Mouse (Mus musculus) kidney, adult 8-10 months (tissue): ENCODE results near the gene Tnfsf14.

Experiments
- DNase-seq, 2 experiments: peaks; one replicate each; pipeline ENCODE4 v3.0.0; 2022

The Tnfsf14 gene

DNA sequence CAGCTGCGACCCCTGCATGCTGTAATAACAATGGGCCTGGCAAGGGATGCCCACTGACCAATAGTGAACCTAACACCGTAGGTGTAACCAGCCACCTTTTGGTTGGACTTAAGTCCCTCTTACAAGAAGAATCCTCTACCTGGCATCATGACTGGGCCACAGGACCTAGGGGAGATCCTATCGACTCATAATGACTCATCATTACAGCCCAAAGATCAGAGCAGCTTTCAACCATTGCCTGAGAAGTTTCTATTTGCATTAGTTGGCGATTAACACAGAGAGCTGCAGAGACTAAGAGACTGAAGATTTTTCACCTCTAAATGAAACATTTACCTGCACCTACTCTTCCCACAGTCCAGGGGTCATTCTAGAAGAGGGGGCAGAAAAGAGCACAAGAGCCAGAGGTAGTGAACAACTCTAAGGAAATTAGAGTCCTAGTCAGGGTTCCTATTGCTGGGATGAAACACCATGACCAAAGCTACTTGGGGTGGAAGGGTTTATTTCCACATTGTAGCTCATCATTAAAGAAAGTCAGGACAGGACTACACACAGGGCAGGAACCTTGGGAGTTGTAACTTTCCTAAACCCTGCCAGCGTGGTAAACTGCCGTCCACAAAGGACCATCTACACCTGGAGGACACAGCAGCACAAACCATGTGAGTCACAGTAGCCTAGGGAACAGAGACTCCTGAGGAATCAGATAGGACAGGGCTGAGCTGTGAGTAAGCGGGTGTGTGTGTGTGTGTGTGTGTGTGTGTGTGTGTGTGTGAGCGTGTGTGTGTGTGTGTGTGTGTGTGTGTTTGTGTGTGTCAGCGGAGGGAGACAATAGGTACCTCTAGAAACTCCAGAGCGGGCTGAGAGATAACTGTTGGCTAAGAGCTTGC, 8.1 kb upstream of the Tnfsf14 start:
- peak in 1 of 2 experiments; percentile 41 for DNase-seq

DNA sequence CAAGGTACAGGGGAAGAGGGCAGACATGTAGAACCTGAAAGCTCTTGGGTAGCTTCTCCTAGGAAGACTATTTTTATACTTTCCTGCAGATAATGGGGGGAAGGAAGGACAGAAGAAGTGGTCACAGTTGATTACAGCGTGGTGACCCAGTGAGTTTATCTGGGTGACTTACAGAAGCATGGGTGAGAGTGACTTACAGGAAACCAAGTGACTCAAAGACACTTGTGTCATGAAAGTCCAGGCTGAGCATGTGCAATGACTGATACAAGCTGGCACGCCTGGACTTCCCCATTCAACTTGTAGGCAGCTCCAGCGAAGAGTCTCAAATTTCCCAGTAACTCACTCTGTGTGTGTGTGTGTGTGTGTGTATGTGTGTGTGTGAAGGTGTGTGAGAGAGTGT, 4.3 kb upstream of the Tnfsf14 start:
- no peak for DNase-seq

DNA sequence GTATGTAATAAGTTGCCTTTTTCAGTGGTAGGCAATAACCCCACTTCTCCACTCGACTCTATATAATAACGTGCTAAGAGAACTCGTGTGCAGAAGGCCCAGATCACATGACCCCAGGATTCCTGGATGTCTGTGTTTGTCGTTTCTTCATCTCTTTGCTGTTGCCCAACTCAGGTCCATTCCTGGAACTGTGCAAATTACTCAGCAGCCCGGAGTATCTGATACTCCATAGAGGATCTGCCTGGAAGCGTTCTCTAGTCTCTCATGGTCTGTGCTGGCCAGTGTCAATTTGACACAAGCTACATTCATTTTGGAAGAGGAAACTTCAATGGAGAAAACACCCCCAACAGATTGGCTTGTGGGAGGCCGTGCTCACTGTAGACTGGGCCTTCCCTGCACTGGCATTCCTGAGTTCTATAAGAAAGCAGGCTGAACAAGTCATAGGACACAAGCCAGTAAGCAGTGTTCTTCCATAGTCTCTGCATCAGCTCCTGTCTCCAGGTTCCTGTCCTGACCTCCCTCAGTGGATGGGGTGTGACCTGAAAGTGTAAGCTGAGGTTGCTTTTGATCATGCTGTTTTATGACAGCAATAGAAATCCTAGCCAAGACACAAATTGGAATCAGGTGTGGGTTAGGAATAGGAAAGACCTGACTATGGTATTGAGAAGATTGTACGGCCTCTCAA, 1.5 kb upstream of the Tnfsf14 start:
- no peak for DNase-seq

DNA sequence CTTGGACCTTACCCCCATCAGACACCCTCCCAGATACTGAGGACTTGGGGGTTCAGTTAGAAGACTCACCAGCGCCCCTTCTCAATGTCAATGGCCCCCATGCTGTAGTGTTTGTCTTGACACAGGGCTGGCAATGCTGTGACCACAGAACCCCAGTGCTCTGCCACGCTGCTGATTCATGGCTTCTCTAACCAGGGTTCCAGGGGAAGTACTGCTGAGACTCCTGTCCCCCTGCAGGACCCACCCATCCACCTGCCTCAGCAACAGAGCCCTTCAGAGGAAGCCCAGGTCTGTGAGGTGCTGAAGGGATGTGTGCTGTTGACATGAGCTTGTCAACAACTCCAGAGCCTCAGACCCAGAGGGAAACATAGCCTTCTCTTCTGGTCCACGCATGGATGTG, 794 bp upstream of the Tnfsf14 start:
- DNase-seq = no peak

DNA sequence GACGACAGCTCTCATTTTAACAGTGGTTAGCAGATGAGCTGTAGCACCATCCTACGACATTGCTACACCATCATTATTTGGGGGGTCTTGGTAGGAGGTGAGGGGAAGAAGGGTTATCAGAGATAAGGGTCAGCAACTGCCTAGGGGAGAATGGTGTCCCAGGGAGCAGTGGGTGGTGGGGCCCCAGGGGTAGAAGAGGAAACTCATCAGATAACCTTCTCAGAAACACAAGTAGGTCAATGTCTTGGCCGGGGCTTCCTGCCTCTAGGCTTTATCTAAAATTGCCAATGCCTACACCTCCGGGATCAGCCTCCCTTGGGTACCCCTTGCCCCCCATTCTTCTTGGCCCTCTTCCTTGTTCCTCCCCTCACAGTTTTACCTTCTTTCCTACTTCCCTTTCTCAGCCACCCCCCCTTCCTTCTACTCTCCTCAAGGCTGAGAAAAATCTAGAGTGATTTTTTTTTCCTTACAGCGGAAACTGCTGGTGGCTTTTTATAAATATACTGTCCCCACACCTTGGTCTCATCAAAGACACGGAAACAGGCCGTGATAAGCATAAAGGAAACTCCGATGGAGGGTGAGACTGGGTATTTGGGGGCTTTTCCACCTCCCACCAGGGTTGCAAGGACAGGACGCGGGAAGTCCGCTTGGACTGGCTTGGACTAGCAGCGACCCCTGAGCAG, 5.3 kb downstream of the Tnfsf14 start:
- DNase-seq = no peak

DNA sequence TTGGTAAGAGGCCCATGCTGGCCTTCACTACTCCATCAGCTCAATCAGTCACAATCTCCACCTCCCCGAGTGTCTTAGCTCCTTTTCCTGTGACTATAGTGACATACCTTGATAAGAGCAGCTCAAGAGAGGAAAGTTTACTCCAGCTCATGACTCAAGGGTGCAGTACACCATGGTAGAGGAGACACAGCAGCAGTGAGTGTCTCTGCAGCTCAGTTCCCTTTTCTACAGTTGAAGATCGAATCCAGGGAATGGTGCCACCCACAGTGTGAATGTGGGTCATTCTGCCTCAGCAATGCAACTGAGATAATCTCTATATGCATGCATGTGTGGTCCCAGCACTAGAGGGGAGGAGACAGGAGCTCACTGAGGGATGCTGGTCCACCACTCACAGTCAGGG, 8.3 kb downstream of the Tnfsf14 start:
- DNase-seq = no peak

DNA sequence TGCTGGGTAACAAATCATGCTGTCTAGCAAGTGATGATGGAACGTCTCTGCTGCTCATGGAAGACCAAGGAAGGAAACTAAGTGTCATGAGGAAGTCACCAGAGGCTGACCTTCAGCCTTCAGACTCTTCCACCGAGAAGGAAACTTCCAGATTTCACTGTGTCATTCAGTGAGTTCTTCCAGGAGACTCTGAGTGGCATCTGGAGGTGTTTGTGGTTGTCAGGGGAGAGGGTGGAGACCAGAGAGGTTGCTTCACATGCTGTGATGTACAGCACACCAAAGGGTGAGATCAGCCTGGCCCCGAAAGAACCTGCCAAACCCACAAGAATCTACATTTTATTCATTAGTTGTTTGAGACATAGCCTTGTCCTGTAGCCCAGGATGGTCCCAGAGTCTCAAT, 11.1 kb downstream of the Tnfsf14 start:
- DNase-seq = no peak

DNA sequence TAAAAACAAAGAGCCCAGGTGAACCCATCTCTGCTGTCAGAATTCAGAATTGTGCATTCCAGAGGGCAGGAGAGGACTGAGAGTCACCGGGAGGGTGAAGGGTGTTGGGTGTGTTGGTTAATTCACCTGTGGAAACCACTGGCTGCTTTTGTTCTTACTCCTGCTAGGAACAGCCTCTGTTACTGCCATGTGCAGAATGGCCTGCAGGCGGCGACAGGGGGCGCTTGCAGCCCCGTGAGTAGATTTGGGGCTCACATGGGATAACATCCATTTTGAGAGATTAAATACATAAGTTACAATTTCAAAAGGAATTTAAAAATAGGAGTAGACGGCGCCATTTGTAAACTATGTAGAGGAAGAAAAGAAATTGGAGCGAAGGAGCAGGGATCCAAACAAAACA, 13.6 kb downstream of the Tnfsf14 start:
- peak in 1 of 2 experiments; percentile 39 for DNase-seq

DNA sequence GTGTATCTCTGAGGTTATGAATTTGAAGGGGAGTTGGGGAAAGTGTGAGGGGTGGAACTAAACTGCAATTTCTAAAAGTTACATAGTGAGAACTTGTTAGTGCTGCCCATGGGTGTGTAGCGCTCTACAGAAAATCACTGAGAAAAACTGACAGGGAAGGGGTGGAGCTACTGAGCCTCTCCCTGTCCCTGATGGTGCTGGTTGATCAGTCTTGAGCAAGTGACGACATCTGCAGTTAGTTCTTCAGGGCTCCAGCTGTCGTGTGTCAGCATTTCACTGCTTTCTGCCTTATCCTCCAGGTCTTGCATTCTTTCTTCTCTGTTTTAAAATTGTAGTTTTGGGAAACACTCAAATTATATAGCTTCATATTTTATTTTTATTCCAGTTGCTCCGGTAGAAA, 20.6 kb downstream of the Tnfsf14 start:
- DNase-seq = no peak

DNA sequence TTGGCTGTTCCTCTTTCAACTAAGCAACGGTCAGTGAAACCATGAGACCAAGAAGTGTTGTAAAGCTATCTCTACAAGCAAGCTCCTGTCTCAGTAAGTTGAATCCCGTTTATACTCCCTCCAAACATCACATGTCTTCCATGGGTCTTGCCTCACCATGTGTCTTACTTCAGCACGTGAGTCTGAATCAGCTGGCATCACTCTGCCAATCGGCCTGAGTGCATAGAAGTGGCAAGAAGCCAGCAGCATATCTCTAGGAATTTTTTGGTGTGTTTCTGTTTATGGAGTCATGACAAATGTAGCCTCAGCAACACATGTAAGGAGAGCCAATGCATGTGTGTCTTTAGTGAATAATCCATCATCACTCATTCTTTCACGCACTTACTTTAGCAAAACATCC, 21.6 kb downstream of the Tnfsf14 start:
- no peak for DNase-seq

DNA sequence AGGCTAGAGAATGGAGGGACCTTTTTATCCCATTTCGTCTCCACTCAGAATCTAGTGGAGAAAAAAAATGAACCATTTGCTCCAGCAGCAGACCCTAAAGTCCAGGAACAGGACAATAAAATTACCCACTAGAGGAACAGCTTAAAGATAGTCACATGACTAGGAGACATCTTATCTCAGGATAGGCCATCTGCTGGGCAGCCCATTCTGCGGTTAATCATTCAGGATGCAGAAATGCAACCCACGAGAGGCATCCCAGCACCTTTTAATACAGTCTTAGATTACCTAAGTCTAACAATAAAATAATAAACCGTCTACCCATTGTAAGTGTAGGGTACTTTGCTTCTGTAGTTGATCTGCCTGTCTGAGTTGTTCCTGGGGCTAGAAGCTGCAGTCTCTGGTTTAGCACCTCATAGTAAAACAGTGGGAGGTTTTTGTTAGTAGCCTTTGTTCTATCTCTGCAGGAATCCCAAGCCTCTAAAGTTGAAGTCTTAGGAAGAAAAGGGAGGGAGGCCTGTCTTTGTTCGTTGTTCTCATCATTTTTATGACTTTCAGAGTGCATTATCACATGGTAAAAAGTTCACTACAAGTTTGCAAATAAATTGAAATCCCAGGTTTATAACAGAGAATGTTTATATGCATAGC, 23.2 kb downstream of the Tnfsf14 start:
- DNase-seq = no peak

DNA sequence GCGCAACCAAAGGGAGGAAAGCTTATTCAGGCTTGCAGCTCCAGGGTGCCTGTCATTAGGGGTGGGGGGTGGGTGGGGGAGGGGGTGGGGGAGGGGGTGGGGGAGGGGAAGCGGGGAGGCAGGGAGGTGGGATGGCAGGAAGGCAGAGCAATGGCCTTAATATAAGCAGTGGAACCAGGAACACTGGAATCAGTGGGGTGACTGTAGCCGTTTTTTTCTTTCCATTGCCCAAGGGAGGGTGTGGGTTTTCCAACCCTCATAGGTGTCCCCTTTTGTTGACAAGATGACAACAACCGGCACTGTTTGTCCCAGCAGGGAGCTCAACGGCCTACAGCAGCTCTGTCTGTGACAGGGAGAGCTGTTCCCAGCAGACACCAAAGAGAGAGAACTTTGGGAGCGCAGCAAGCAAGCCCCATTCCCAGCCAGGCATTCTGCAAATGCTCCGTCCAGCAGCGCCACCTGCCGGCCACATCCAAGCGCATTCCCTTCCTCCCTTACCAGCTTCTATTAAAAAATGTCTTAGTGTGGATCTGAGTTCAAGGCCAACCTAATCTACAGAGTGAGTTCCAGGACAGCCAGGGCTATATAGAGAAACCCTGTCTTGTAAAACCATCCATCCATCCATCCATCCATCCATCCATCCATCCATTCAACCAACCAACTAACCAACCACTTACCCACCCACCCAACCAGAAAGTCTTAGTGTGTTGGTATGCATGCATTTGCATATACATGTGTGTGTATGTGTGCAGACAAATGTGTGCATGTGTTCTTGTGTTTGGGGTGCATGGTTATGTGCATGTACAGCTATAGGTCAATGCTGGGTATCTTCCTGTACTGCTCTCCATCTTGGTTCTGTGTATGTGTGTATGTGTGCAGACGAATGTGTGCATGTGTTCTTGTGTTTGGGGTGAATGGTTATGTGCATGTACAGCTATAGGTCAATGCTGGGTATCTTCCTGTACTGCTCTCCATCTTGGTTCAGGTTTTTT, 26.9 kb downstream of the Tnfsf14 start:
- DNase-seq = peak; percentile 73 to 86

DNA sequence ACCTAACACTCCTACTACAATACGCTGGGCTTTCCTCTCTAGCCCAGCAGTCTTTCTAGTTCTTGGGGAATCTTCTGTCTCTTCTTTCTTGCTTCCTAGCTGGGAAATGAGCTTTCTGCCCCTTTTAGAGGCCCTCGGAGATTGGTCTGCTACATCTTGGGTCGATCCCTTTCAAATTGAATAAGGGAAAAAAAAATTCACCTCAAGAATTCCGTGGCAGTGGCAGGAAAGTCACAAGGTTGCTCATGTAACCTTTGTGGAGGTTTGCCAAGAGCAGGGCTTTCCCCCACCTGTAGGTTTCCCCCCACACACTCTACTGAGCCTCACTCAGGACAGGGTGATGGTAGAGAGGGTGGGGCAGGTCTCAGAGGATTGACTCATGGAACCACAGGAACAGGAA, 40.2 kb downstream of the Tnfsf14 start:
- DNase-seq = no peak

DNA sequence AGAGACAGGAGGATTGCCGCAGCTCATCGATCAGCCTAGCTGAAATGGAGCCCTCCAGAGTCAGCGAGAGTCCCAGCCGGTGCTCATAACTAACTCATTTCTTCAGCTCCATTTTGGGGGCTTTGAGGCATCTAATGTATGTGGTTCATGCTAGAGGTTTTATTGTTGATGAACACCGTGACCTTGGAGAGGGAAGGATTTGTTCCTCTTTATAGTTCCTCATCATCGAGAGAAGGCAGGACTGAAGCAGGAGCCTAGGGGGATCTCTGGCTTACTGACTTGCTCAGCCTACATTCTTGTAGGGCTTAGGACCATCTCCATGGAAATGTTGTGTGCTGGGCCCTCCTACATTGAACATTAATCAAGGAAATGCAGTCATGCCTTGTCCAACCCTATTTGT, 41.0 kb downstream of the Tnfsf14 start:
- DNase-seq = no peak

DNA sequence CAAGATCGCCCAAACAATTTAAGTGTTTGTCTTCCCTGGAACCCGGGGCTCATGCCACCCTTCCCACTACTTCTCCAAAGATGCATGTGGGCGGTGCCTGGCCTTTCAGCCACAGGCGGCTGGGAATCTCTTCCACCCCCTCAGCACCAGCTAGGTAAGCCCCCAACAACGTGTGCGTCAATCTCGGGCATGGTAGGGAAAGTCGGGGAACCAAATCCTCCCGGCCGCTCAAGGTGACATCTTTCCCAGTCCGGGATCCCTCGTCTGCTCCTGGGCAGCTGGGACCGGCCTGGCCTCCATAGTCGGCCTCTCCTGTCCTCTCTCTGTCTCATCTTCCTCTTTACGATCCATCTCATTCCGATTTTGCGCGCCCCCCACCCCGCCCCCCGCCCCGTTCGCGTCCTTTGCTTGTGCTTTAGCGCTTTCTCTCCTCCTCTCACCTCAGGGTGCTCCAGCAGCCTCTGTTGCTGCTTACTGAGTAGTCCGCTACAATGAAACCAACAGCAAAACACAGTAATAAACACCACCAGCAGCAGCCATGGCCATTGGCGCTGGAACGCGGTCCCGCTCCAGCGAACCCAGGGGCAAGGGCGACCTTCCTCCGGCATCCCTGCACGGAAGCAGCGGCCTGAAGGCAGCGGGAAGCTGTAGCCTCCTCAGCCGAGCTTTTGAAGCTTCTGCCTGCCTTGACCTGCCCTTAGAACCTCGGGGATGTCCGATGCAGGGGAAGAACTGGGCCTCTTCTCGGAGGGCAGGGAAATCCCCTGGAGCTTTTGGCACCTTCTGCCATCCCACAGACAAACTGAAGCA, 44.8 kb downstream of the Tnfsf14 start, which contains the start of gene Cd70:
Gene Cd70 (minus strand): TSS at position 784 of the 810 bp plus-strand sequence.
- no peak for DNase-seq

DNA sequence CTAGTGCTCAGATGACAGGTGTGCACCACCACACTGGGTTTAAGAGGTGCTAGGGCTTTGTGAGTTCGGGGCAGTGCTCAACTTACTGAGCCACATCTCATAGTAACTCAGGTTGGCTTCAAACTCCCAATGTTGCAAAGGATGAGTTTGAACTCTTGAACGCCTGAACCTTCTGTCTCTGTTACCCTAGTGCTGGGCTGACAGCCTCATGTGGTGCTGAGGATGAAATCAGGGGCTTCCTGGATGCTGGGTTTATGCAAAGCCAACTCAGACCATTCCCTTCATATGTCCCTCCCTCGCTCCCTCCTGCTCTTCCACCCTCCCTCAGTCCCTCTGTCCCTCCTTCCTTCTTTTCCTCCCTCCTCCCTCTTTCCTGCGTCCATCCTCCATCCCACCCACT, 45.6 kb downstream of the Tnfsf14 start:
- DNase-seq = no peak

DNA sequence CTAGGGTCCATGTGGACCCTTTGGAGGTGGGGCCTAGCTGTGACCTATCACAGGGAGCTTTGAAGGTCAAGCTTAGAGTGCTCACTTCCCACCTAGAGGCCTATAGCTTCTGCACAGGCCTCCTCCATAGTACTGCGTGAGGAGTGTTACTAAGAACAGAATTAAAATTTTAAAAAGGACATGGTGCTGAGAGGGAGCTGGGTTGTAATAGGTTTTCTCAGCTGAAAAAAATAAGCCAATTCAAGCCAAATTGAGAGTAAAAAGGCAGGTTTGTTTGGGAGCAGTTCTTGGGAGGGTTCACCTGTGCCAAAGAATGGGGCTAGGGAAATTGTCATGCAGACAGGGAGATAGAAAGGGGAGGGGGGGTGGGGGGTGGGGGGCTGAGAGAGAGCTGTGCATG, 48.9 kb downstream of the Tnfsf14 start:
- DNase-seq = no peak

DNA sequence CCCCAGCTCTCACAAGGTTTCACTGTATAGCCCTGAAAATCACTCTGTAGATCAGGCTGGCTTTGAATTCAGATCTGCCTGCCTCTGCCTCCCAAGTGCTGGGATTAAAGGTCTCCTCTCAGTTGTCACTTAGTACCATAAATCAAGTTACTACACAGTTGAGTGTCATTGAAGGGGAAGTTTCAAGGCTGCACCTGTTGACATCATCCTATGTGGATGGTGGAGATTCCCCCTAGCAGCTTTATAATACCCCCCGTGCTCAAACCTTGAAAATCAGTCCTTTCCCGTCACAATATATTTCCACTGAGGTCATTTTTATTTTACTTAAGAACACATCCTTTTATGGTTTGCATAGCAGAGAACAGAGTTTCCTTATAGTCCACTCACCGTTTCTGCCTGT, 50.3 kb downstream of the Tnfsf14 start:
- DNase-seq = no peak

DNA sequence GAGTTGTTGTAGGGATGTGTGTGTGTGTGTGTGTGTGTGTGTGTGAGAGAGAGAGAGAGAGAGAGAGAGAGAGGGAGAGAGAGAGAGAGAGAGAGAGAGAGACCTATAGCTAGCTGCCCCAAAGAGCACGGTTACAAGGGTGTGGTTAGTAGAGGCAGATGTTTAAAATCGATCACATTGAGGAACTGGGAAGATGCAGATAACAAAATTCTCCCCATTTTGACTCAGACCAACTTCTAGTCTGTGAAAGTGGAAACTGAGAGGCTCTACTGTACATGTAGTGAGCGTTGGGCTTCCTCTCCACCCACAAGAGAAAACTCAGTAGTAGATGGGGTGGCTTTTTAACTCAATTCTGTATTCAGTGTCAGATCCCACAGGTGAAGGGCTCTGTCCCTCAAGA, 54.3 kb downstream of the Tnfsf14 start:
- DNase-seq = no peak
